Comparison of ENCODE assay signal across 8 mouse cellular contexts in genomic region chrX:166239520-166239919, GRCm38 (mm10). TPM values are rescaled to one million over a fixed set of nuclear protein-coding genes. Genes with fewer than 3 reads are reported as not detected.
A peak's percentile ranks its signal among the peaks of the same experiment; 100 is the strongest.
DNase-seq lines count a peak whose midpoint lies in the region; ATAC-seq and TF ChIP-seq lines count a peak whose summit lies in the region.

No protein-coding gene starts in this region.

- H3K27me3 ChIP-seq in kidney, adult 2 months (replicated peaks; ENCODE audit: control insufficient read depth, insufficient read depth, low read length) = no peaks in the 10 kb centered on the region
- H3K27me3 ChIP-seq in neural tube, embryonic 11.5 days (ENCODE audit: control insufficient read depth, insufficient read depth, low read length) = peaks cover 4% of the 10 kb centered on the region; the same call in 1 of the 2 replicates

- peak overlapping the region; percentile 81 for H3K4me2 ChIP-seq in neural tube, embryonic 11.5 days (ENCODE audit: low read depth)

- H3K9ac ChIP-seq in neural tube, embryonic 11.5 days (ENCODE audit: low read length) = peak overlapping the region; percentile 58

- peak; percentile 18 for ATAC-seq in inflammation-experienced regulatory T-cells, adult 6 months
- no peak; the same call in 1 of the 2 replicates for ATAC-seq in neural tube, embryonic 11.5 days (ENCODE audit: insufficient read depth, low FRiP score, low TSS enrichment)

- TF ChIP-seq POLR2A in kidney, adult 2 months (IDR thresholded peaks at IDR 0.05; ENCODE audit: low read depth, low read length) = no peak
- no peak for TF ChIP-seq POLR2A in cortical plate, adult 2 months (IDR thresholded peaks at IDR 0.05; ENCODE audit: extremely low read depth, insufficient read depth, low read length)

- H3K36me3 ChIP-seq in kidney, adult 2 months (ENCODE audit: control insufficient read depth, insufficient read depth, low read length) = no peaks in the 10 kb centered on the region
- no peaks in the 10 kb centered on the region for H3K36me3 ChIP-seq in neural tube, embryonic 11.5 days (ENCODE audit: control insufficient read depth, insufficient read depth, low read length)

- WGBS in kidney, adult 2 months = 2% methylated on average over 12 of the region's 13 CpGs
- 32% methylated on average over 13 of the region's 13 CpGs for WGBS in neural tube, embryonic 11.5 days

- H3K9me3 ChIP-seq in neural tube, embryonic 11.5 days (ENCODE audit: control insufficient read depth, low read length) = no peaks in the 10 kb centered on the region

- TF ChIP-seq CTCF in kidney, adult 2 months (conservative IDR thresholded peaks at IDR 0.05; ENCODE audit: insufficient read depth, insufficient read length, low read depth, low read length) = no peak
- TF ChIP-seq CTCF in cortical plate, adult 2 months (IDR thresholded peaks at IDR 0.05; ENCODE audit: extremely low read depth, insufficient read depth, low read length) = no peak

- no peaks in the 10 kb centered on the region for H3K4me1 ChIP-seq in kidney, adult 2 months (ENCODE audit: control insufficient read depth, insufficient read depth, low read length)
- H3K4me1 ChIP-seq in cortical plate, adult 2 months (ENCODE audit: control insufficient read depth, insufficient read depth, low read length) = no peaks in the 10 kb centered on the region
- no peaks in the 10 kb centered on the region for H3K4me1 ChIP-seq in neural tube, embryonic 11.5 days (ENCODE audit: control insufficient read depth, insufficient read depth, low read length)

- peak overlapping the region; percentile 64 for H3K4me3 ChIP-seq in kidney, adult 2 months (ENCODE audit: insufficient read depth, low read depth, low read length)
- peak overlapping the region; percentile 91 for H3K4me3 ChIP-seq in cortical plate, adult 2 months (ENCODE audit: insufficient read depth, low read length)
- H3K4me3 ChIP-seq in neural tube, embryonic 11.5 days (ENCODE audit: low read depth, low read length) = peak overlapping the region; percentile 57

- no peak overlapping the region for H3K27ac ChIP-seq in kidney, adult 2 months (ENCODE audit: insufficient read depth, low read depth, low read length)
- peak overlapping the region; percentile 89 for H3K27ac ChIP-seq in cortical plate, adult 2 months (ENCODE audit: insufficient read depth, low read length)
- no peak overlapping the region for H3K27ac ChIP-seq in neural tube, embryonic 11.5 days (ENCODE audit: low read depth, low read length)

- no peak for DNase-seq in kidney, adult 2 months
- DNase-seq in kidney, adult 18-20 months = no peak
- DNase-seq in neural tube, embryonic 11.5 days (ENCODE audit: low spot score) = no peak
- DNase-seq in cerebellum, adult 11-12 months = no peak
- DNase-seq in layer of hippocampus, adult 9-11 months = no peak
- DNase-seq in urinary bladder, postnatal 36 days (ENCODE audit: low spot score in 2 of 2) = no peak

RNA-seq across cellular contexts. Expression of gene Gpm6b, which starts 0.8 kb away (rescaled TPM):
- polyA plus RNA-seq in kidney, adult 2 months (2012; rRNA removed) = 4.7 and 6.5 TPM in 2 replicates
- 609 and 616 TPM in 2 replicates for polyA plus RNA-seq in cortical plate, adult 2 months (2012; rRNA removed)
- polyA plus RNA-seq in inflammation-experienced regulatory T-cells, adult 6 months (2017; shearing (Covaris generic)) = 10 to 100 TPM; 25.8 to 61.6 (median 50.7) TPM
- polyA plus RNA-seq in neural tube, embryonic 11.5 days (2014; fragmentation: Nextera tagmentation; extraction: Ambion mirVana) = 107 and 112 TPM in 2 replicates
